Mouse (Mus musculus): Measurements from ENCODE around the gene Ccdc27. TPM values are rescaled to one million over a fixed set of nuclear protein-coding genes. Genes with fewer than 3 reads are reported as not detected.

Gene Ccdc27
- polyA plus RNA-seq, 1 experiment from 2014 or later = not detected

DNA sequence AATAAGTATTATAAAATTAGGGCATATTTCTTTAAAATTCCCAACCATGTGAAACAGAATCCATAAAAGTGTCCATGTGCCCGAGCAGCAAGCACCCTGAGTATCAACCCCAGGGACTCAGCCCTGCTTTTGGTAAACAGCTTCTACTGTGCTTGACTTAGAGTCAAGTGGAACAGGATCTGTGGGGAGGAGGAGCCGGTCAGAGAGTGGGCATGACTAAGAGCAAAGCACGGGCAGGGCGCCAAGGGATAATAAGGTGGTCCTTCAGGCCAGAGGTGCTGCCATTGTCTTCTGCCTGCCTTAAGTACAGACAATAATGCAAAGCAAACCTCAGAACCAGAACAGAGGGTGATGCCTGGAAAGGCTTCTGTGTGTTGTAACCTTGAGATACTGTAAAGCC lies 34.7 kb downstream of the Ccdc27 start:
- H3K4me2 ChIP-seq (ENCODE audit: low read length) = no peak overlapping the region
- 69% methylated on average over 4 of the region's 4 CpGs for WGBS
- H3K9ac ChIP-seq (ENCODE audit: low read length) = no peak overlapping the region
- H3K4me1 ChIP-seq (ENCODE audit: control insufficient read depth, insufficient read depth, low read length) = peaks cover 3% of the 10 kb centered on the region
- DNase-seq (ENCODE audit: low spot score) = no peak
- no peaks in the 10 kb centered on the region for H3K27me3 ChIP-seq (replicated peaks; ENCODE audit: control insufficient read depth, insufficient read depth, low read length)
- no peaks in the 10 kb centered on the region for H3K9me3 ChIP-seq (replicated peaks; ENCODE audit: control insufficient read depth, low read length)
- no peak overlapping the region for H3K4me3 ChIP-seq (ENCODE audit: low read depth, low read length)
- peaks cover 48% of the 10 kb centered on the region for H3K36me3 ChIP-seq (ENCODE audit: control insufficient read depth, insufficient read depth, low read length)
- no peak overlapping the region for H3K27ac ChIP-seq (ENCODE audit: low read depth, low read length)
- no peak for ATAC-seq

DNA sequence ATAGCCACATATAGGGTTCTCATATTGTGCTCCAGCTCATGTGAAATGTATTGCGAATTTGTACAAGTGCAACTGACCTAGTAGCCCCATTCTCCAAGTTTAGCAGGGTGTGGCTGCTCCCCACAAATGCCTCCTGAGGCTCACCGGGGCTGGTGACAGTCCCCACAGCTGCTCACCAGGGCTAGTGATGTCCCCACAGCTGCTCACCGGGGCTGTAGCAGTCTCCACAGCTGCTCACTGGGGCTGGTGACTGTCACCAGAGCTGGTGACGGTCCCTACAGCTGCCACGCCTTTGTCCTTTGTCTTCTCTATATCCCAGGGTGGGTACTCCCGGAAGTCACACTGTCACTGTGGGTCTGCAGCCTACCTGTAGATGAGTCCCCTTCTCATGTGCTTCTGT lies 36.2 kb downstream of the Ccdc27 start:
- Histone ChIP-seq H3K36me3 (ENCODE audit: control insufficient read depth, insufficient read depth, low read length) (peaks cover 59% of the 10 kb centered on the region), H3K27me3 (replicated peaks; ENCODE audit: control insufficient read depth, insufficient read depth, low read length) (no peaks in the 10 kb centered on the region), H3K4me1 (ENCODE audit: control insufficient read depth, insufficient read depth, low read length) (no peaks in the 10 kb centered on the region), H3K4me2 (ENCODE audit: low read length) (no peak overlapping the region), H3K27ac (ENCODE audit: low read depth, low read length) (no peak overlapping the region), H3K9me3 (replicated peaks; ENCODE audit: control insufficient read depth, low read length) (no peaks in the 10 kb centered on the region), H3K9ac (ENCODE audit: low read length) (no peak overlapping the region), H3K4me3 (ENCODE audit: low read depth, low read length) (no peak overlapping the region)
- ATAC-seq = no peak
- WGBS = 94% methylated on average over 6 of the region's 6 CpGs
- DNase-seq (ENCODE audit: low spot score) = no peak

DNA sequence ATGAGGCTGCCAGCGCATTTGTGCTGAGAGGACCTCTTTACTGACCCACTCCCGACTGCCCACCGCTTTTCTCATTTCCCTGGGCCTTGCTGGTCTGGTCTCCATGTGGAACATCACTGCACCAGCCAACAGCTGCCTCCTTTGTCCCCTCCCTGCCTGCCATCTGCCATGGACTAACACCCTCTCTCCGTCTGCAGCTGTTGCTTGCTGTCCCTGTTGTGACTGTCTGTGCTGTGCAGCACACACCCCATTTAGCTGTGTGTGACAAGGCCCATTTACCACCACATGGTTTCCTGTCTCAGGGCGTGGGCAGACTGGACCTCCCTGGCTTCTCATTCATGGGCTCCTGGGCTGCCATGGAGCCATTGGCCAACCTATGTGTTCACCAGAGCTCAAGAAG lies 37.0 kb downstream of the Ccdc27 start:
- Histone ChIP-seq H3K4me1 (ENCODE audit: control insufficient read depth, insufficient read depth, low read length) (no peaks in the 10 kb centered on the region), H3K4me3 (ENCODE audit: low read depth, low read length) (no peak overlapping the region), H3K4me2 (ENCODE audit: low read length) (no peak overlapping the region), H3K36me3 (ENCODE audit: control insufficient read depth, insufficient read depth, low read length) (peaks cover 59% of the 10 kb centered on the region), H3K9ac (ENCODE audit: low read length) (no peak overlapping the region), H3K27me3 (replicated peaks; ENCODE audit: control insufficient read depth, insufficient read depth, low read length) (no peaks in the 10 kb centered on the region), H3K27ac (ENCODE audit: low read depth, low read length) (no peak overlapping the region), H3K9me3 (replicated peaks; ENCODE audit: control insufficient read depth, low read length) (no peaks in the 10 kb centered on the region)
- DNase-seq (ENCODE audit: low spot score) = no peak
- 89% methylated on average over 5 of the region's 5 CpGs for WGBS
- no peak for ATAC-seq

DNA sequence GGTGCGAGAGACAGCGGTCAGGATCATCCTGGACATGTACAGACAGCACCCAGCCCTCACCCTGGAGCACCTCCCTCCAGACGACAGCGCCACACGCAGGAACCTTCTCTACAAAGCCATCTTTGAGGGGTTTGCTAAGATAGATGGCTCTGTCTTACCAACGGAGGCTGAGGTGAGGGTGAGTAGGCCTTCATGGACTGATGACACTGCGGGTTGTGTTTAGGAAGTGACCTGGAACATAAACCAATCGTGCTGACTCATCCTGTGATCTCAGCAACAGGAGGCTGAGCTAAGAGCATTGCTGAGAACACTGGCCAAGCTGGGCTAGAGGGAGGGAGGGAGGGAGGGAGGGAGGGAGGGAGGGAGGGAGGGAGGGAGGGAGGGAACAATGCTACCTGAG lies 49.0 kb downstream of the Ccdc27 start:
- Histone ChIP-seq H3K9me3 (replicated peaks; ENCODE audit: control insufficient read depth, low read length) (no peaks in the 10 kb centered on the region), H3K4me3 (ENCODE audit: low read depth, low read length) (no peak overlapping the region), H3K9ac (ENCODE audit: low read length) (no peak overlapping the region), H3K27ac (ENCODE audit: low read depth, low read length) (no peak overlapping the region), H3K4me2 (ENCODE audit: low read length) (no peak overlapping the region), H3K36me3 (ENCODE audit: control insufficient read depth, insufficient read depth, low read length) (peaks cover 92% of the 10 kb centered on the region), H3K27me3 (replicated peaks; ENCODE audit: control insufficient read depth, insufficient read depth, low read length) (no peaks in the 10 kb centered on the region), H3K4me1 (ENCODE audit: control insufficient read depth, insufficient read depth, low read length) (no peaks in the 10 kb centered on the region)
- DNase-seq (ENCODE audit: low spot score) = no peak
- 91% methylated on average over 8 of the region's 8 CpGs for WGBS
- ATAC-seq = no peak

DNA sequence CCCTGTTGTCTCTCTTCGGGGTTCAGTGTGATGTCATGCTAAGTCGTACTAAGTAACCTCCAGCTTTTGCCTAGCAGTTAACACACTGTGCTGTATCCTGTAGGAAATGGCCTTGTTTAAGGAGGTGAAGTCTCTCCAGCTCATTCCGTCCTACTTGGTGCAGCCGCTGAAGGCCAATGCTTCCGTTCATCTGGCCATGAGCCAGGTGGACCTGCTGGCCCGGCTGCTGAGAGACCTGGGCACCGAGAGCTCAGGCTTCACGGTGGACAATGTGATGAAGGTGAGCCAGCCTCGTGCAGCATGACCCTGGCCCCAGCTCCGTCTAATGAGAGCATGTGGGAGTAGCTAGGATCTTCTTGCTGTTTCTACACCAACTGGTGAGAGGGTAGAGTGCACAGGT lies 49.8 kb downstream of the Ccdc27 start:
- no peak overlapping the region for H3K27ac ChIP-seq (ENCODE audit: low read depth, low read length)
- H3K4me2 ChIP-seq (ENCODE audit: low read length) = no peak overlapping the region
- ATAC-seq = no peak

DNA sequence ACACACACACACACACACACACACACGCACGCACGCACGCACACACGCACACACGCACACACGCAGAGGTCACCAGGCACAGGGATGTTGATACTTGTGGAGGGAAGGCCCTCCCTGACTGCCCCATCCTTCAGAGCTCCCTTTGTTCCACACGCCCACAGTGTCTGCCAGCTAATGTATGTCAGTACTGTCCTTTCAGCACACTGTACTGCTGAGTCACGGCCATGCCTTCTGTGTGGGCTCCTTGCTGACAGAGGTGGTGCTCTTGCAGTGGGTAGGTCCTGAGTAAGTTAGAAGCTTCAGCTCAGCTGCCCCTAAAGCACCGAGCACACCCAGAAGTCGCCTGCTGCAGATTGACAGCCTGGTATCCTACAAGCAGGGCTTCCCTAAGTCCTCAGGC lies 62.0 kb downstream of the Ccdc27 start:
- 95% methylated on average over 11 of the region's 11 CpGs for WGBS
- peaks cover 66% of the 10 kb centered on the region for H3K36me3 ChIP-seq (ENCODE audit: control insufficient read depth, insufficient read depth, low read length)

More for the DNA sequence above, 49.8 kb downstream of the Ccdc27 start:
- Histone ChIP-seq H3K4me1 (ENCODE audit: control insufficient read depth, insufficient read depth, low read length) (no peaks in the 10 kb centered on the region), H3K4me3 (ENCODE audit: low read depth, low read length) (no peak overlapping the region), H3K9ac (ENCODE audit: low read length) (no peak overlapping the region), H3K36me3 (ENCODE audit: control insufficient read depth, insufficient read depth, low read length) (peaks cover 92% of the 10 kb centered on the region), H3K27me3 (replicated peaks; ENCODE audit: control insufficient read depth, insufficient read depth, low read length) (no peaks in the 10 kb centered on the region), H3K9me3 (replicated peaks; ENCODE audit: control insufficient read depth, low read length) (no peaks in the 10 kb centered on the region)
- WGBS = 91% methylated on average over 10 of the region's 10 CpGs
- DNase-seq (ENCODE audit: low spot score) = no peak

DNA sequence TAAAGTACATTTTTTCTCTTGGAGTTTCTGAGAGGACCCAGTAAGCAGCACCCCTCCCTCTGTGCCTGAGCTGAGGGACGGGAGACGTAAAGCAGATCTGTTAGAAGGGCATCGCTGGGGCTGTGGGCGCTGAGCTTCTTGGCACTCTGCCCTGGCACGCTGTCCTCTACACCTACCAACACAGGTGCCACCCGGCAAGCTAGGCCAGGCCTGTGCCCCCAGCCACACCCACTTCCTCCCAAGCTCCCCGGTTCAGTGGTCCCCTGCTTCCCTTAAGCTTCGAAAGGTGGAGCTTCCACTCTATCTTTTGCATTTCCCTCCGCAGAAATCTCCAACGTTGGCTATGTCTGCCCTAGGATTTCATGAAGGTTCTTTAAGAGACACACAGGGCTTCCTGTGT lies 63.2 kb downstream of the Ccdc27 start:
- no peak overlapping the region for H3K9ac ChIP-seq (ENCODE audit: low read length)
- H3K9me3 ChIP-seq (replicated peaks; ENCODE audit: control insufficient read depth, low read length) = no peaks in the 10 kb centered on the region
- DNase-seq (ENCODE audit: low spot score) = no peak
- WGBS = 94% methylated on average over 10 of the region's 10 CpGs
- no peak for ATAC-seq
- H3K4me1 ChIP-seq (ENCODE audit: control insufficient read depth, insufficient read depth, low read length) = peaks cover 8% of the 10 kb centered on the region; the same call in 1 of the 2 replicates
- H3K27me3 ChIP-seq (replicated peaks; ENCODE audit: control insufficient read depth, insufficient read depth, low read length) = no peaks in the 10 kb centered on the region
- H3K36me3 ChIP-seq (ENCODE audit: control insufficient read depth, insufficient read depth, low read length) = peaks cover 53% of the 10 kb centered on the region
- no peak overlapping the region for H3K27ac ChIP-seq (ENCODE audit: low read depth, low read length)
- H3K4me2 ChIP-seq (ENCODE audit: low read length) = no peak overlapping the region
- no peak overlapping the region for H3K4me3 ChIP-seq (ENCODE audit: low read depth, low read length)

More for the DNA sequence above, 62.0 kb downstream of the Ccdc27 start:
- Histone ChIP-seq H3K4me1 (ENCODE audit: control insufficient read depth, insufficient read depth, low read length) (peaks cover 8% of the 10 kb centered on the region; the same call in 1 of the 2 replicates), H3K4me2 (ENCODE audit: low read length) (no peak overlapping the region), H3K9ac (ENCODE audit: low read length) (no peak overlapping the region), H3K27me3 (replicated peaks; ENCODE audit: control insufficient read depth, insufficient read depth, low read length) (no peaks in the 10 kb centered on the region), H3K4me3 (ENCODE audit: low read depth, low read length) (no peak overlapping the region), H3K27ac (ENCODE audit: low read depth, low read length) (no peak overlapping the region), H3K9me3 (replicated peaks; ENCODE audit: control insufficient read depth, low read length) (no peaks in the 10 kb centered on the region)
- DNase-seq (ENCODE audit: low spot score) (no peak), ATAC-seq (no peak)

Other genes with a start within 250 kb of the Ccdc27 start
- gene A430005L14Rik, start 85.4 kb downstream of the Ccdc27 start, polyA plus RNA-seq (2014; fragmentation: Nextera tagmentation; extraction: Ambion mirVana) = 71.3 and 78.3 TPM in 2 replicates
- gene Dffb, start 67.6 kb downstream of the Ccdc27 start, polyA plus RNA-seq (2014; fragmentation: Nextera tagmentation; extraction: Ambion mirVana) = 7.4 and 8.6 TPM in 2 replicates
- gene Cep104, start 67.5 kb downstream of the Ccdc27 start, polyA plus RNA-seq (2014; fragmentation: Nextera tagmentation; extraction: Ambion mirVana) = 13.2 and 16.8 TPM in 2 replicates
- gene Lrrc47, start 30.9 kb downstream of the Ccdc27 start, polyA plus RNA-seq (2014; fragmentation: Nextera tagmentation; extraction: Ambion mirVana) = 8.4 and 9.2 TPM in 2 replicates
- gene Smim1, start 16.4 kb downstream of the Ccdc27 start, polyA plus RNA-seq (2014; fragmentation: Nextera tagmentation; extraction: Ambion mirVana) = 3.9 and 4.2 TPM in 2 replicates
- 4.6 and 5.4 TPM in 2 replicates for gene Trp73, start 97.5 kb upstream of the Ccdc27 start, polyA plus RNA-seq (2014; fragmentation: Nextera tagmentation; extraction: Ambion mirVana)
- gene Wrap73, start 99.7 kb upstream of the Ccdc27 start, polyA plus RNA-seq (2014; fragmentation: Nextera tagmentation; extraction: Ambion mirVana) = 64.2 and 69.7 TPM in 2 replicates
- 184 and 194 TPM in 2 replicates for gene Tprgl, start 118.0 kb upstream of the Ccdc27 start, polyA plus RNA-seq (2014; fragmentation: Nextera tagmentation; extraction: Ambion mirVana)
- 4.6 and 7.7 TPM in 2 replicates for gene Megf6, start 128.1 kb upstream of the Ccdc27 start, polyA plus RNA-seq (2014; fragmentation: Nextera tagmentation; extraction: Ambion mirVana)